Mouse (Mus musculus): ENCODE measurements around the gene Soat2. TPM values are rescaled to one million over a fixed set of nuclear protein-coding genes. Genes with fewer than 3 reads are reported as not detected.

Gene Soat2
- polyA plus RNA-seq, 1 experiment: not detected

DNA sequence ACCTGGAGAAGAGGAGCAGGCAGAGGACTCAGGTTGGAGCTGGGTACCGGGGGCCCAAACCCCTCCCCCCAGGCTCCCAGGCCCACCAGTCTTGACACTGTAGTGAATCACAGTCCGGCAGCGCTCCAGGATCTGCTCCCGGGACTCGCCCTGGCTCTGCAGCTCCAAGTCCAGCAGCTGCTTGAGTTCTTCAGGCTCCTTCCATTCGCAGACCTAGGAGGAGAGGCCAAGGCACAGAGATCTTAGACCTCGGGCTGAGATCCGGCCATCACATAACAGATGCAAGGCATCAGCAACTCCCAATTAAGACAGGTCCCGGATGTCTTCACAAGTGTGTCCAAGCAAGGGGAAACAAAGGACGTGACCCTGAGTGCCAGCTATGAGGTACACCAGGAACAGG lies 37.8 kb downstream of the Soat2 start:
- TF ChIP-seq POLR2A (IDR thresholded peaks at IDR 0.05; ENCODE audit: borderline replicate concordance, insufficient read depth, low read length) (no peak), CTCF (IDR thresholded peaks at IDR 0.05; ENCODE audit: borderline replicate concordance, insufficient read depth, low read depth, low read length) (no peak)
- DNase-seq: no peak
- no peaks in the 10 kb centered on the region for H3K27me3 ChIP-seq (ENCODE audit: control insufficient read depth, insufficient read depth, low read length)
- no peaks in the 10 kb centered on the region for H3K4me1 ChIP-seq (ENCODE audit: control insufficient read depth, insufficient read depth, low read length)
- no peak overlapping the region for H3K27ac ChIP-seq (ENCODE audit: insufficient read depth, low read length)
- WGBS: 88% methylated on average over 10 of the region's 10 CpGs
- no peak overlapping the region for H3K4me3 ChIP-seq (replicated peaks; ENCODE audit: insufficient read depth, low read depth, low read length)

DNA sequence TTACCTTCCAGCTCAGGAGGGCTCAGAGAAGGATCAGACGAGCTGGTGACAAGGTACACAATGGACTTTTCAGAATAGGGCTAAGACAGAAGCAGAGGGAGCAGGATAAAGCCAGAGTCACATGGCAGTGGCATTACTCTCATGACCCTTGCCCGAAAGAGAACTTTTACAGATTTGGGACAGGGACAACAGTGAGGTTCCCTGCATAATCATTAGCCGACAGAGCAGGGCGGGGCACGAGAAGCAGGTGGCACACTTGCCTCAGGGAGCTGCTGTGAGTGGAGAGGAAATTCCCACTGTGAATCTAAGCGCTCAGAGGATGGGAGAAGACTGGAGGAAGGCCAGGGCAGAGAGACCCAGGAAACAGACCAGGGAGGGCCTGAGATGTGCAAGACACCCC lies 38.6 kb downstream of the Soat2 start:
- TF ChIP-seq CTCF (IDR thresholded peaks at IDR 0.05; ENCODE audit: borderline replicate concordance, insufficient read depth, low read depth, low read length) (no peak), POLR2A (IDR thresholded peaks at IDR 0.05; ENCODE audit: borderline replicate concordance, insufficient read depth, low read length) (no peak)
- Histone ChIP-seq H3K4me1 (ENCODE audit: control insufficient read depth, insufficient read depth, low read length) (no peaks in the 10 kb centered on the region), H3K4me3 (replicated peaks; ENCODE audit: insufficient read depth, low read depth, low read length) (no peak overlapping the region), H3K27ac (ENCODE audit: insufficient read depth, low read length) (no peak overlapping the region), H3K27me3 (ENCODE audit: control insufficient read depth, insufficient read depth, low read length) (no peaks in the 10 kb centered on the region)
- DNase-seq: no peak
- WGBS: 57% methylated on average over 6 of the region's 6 CpGs

DNA sequence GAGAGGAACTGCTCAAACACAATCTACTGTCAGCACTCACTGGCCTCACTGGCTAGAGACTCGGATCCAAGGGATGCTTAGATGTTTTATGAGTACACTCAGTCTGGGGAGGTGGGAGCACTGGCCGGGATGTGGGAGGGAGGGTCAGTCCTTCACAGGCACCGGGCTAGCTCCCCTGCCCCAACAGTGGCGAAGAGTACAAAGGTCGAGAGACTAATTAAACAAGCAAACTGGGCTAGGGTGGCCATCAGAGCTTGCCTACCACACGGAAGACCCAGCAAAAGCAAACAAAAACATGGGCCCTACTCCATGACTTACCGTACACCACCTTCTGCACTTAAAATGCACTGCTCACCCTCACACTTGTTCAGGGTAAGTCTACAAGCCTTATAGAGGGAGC lies 41.4 kb downstream of the Soat2 start:
- Histone ChIP-seq H3K27me3 (ENCODE audit: control insufficient read depth, insufficient read depth, low read length) (no peaks in the 10 kb centered on the region), H3K4me3 (replicated peaks; ENCODE audit: insufficient read depth, low read depth, low read length) (no peak overlapping the region), H3K4me1 (ENCODE audit: control insufficient read depth, insufficient read depth, low read length) (no peaks in the 10 kb centered on the region), H3K27ac (ENCODE audit: insufficient read depth, low read length) (no peak overlapping the region)
- DNase-seq: no peak
- WGBS: 87% methylated on average over 7 of the region's 7 CpGs
- TF ChIP-seq CTCF (IDR thresholded peaks at IDR 0.05; ENCODE audit: borderline replicate concordance, insufficient read depth, low read depth, low read length): no peak
- TF ChIP-seq POLR2A (IDR thresholded peaks at IDR 0.05; ENCODE audit: borderline replicate concordance, insufficient read depth, low read length): no peak

DNA sequence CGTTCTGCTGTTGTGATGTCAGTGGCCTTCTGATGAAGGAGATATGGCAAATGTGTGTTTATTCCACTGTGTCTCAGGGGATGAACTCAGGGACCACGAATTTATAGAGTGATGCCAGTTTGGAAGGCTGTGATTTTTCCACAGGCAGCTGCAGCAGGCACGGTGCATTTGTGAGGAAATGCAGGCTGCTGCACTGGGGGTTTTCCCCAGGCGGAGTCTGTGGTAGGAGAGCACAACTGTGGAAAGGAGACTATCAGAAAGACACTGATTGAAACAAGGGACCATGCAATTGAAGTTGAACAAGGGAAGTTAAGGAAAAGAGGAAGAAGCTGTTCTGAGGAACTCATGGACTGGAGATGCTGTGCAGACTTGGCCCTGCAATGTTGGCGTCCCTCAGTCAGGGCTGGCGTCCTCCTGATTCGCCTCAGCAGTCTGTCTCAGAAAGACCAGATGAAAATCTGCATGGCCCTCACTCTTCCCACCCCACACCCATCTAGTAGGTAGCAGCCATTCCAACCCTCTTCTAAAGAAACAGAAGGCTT lies 42.0 kb downstream of the Soat2 start:
- DNase-seq: no peak
- Histone ChIP-seq H3K27me3 (ENCODE audit: control insufficient read depth, insufficient read depth, low read length) (no peaks in the 10 kb centered on the region), H3K4me1 (ENCODE audit: control insufficient read depth, insufficient read depth, low read length) (no peaks in the 10 kb centered on the region), H3K4me3 (replicated peaks; ENCODE audit: insufficient read depth, low read depth, low read length) (no peak overlapping the region), H3K27ac (ENCODE audit: insufficient read depth, low read length) (no peak overlapping the region)
- WGBS: 67% methylated on average over 7 of the region's 7 CpGs
- TF ChIP-seq POLR2A (IDR thresholded peaks at IDR 0.05; ENCODE audit: borderline replicate concordance, insufficient read depth, low read length): no peak
- no peak for TF ChIP-seq CTCF (IDR thresholded peaks at IDR 0.05; ENCODE audit: borderline replicate concordance, insufficient read depth, low read depth, low read length)

DNA sequence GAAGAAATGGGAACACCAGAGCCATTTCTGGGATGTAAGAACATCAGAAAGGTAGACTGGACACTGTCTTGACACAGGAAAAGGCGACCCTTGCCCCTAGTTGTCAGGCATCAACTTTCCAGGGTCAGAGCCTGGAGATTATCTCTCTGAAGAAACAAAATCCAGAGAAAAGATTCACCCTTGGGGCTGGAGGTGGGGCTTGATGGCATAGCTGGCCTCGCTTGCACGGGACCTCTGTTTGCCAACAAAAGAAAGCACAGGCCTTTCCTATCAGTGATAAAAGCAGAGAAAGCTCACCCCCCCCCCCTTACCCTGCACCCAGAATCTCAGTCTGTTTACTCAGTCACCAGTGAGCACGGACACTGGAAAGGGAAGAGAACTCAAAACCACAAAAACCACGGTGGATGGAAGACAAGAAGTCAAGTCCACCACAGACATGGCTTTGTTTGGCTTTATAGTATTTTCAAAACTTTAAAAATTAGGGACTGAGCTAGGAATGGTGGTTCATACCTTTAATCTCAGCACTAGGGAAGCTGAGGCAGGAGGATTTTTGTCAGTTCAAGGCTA lies 42.6 kb downstream of the Soat2 start:
- no peak for DNase-seq
- no peak overlapping the region for H3K27ac ChIP-seq (ENCODE audit: insufficient read depth, low read length)
- no peaks in the 10 kb centered on the region for H3K4me1 ChIP-seq (ENCODE audit: control insufficient read depth, insufficient read depth, low read length)
- WGBS: 84% methylated on average over 5 of the region's 5 CpGs
- no peaks in the 10 kb centered on the region for H3K27me3 ChIP-seq (ENCODE audit: control insufficient read depth, insufficient read depth, low read length)
- no peak overlapping the region for H3K4me3 ChIP-seq (replicated peaks; ENCODE audit: insufficient read depth, low read depth, low read length)
- no peak for TF ChIP-seq CTCF (IDR thresholded peaks at IDR 0.05; ENCODE audit: borderline replicate concordance, insufficient read depth, low read depth, low read length)
- no peak for TF ChIP-seq POLR2A (IDR thresholded peaks at IDR 0.05; ENCODE audit: borderline replicate concordance, insufficient read depth, low read length)

DNA sequence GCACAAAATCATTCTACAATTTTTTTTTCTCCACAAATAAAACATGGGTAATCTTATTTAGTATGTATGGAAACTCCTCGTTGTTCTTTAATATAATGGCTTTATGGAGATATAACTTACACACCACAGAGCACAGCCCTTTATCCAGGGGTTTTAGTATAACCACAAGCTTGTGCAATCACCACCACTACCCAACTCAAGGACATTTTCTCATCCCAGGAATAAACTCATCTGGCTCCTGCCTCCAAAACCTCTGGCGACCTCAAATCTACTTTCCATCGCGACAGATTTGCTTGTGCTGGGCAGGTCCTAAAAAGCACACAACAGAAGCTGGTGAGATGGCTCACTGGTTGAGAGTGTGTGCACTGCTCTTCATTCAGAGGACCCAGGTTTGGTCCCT lies 43.3 kb downstream of the Soat2 start:
- Histone ChIP-seq H3K4me1 (ENCODE audit: control insufficient read depth, insufficient read depth, low read length) (no peaks in the 10 kb centered on the region), H3K4me3 (replicated peaks; ENCODE audit: insufficient read depth, low read depth, low read length) (no peak overlapping the region), H3K27ac (ENCODE audit: insufficient read depth, low read length) (no peak overlapping the region), H3K27me3 (ENCODE audit: control insufficient read depth, insufficient read depth, low read length) (no peaks in the 10 kb centered on the region)
- 91% methylated on average over 4 of the region's 4 CpGs for WGBS
- no peak for DNase-seq
- TF ChIP-seq CTCF (IDR thresholded peaks at IDR 0.05; ENCODE audit: borderline replicate concordance, insufficient read depth, low read depth, low read length) (no peak), POLR2A (IDR thresholded peaks at IDR 0.05; ENCODE audit: borderline replicate concordance, insufficient read depth, low read length) (no peak)

DNA sequence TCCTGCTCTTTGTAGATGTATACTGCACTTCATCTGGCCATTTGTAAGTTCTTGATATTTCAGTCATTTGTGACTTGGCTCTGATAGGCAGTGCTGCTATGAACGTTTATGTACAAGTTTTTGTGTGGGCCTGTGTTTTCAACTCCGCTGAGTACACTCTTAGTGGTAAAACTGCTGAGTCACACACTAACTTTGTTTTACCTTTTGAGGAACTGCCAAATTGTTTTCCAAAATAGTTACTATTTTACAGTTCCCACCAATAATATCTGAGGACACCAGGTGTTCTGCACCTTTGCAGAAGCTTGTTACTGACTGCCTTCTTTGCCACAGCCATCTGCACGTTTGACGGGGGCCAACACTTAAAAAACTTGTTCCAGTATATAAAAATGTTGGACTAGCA lies 44.1 kb downstream of the Soat2 start:
- no peak for DNase-seq
- H3K27me3 ChIP-seq (ENCODE audit: control insufficient read depth, insufficient read depth, low read length): no peaks in the 10 kb centered on the region
- H3K4me3 ChIP-seq (replicated peaks; ENCODE audit: insufficient read depth, low read depth, low read length): no peak overlapping the region
- no peaks in the 10 kb centered on the region for H3K4me1 ChIP-seq (ENCODE audit: control insufficient read depth, insufficient read depth, low read length)
- no peak for TF ChIP-seq POLR2A (IDR thresholded peaks at IDR 0.05; ENCODE audit: borderline replicate concordance, insufficient read depth, low read length)
- TF ChIP-seq CTCF (IDR thresholded peaks at IDR 0.05; ENCODE audit: borderline replicate concordance, insufficient read depth, low read depth, low read length): no peak
- H3K27ac ChIP-seq (ENCODE audit: insufficient read depth, low read length): no peak overlapping the region
- WGBS: 79% methylated on average over 4 of the region's 4 CpGs

DNA sequence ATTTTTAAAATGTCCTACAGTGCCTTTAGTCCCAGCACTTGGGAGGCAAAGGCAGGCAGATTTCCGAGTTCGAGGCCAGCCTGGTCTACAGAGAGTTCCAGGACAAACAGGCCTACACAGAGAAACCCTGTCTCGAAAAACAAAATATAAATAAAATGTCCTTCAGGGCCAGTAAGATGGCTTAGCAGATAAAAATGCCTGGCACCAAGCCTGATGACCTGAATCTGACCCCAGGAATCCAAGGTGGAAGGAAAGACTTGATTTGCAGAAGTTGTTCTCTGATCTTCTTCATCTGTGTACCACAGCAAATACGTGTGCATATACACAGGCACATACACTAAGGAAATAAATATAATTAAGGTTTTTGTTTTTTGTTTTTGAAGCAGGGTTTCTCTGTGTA lies 45.0 kb downstream of the Soat2 start:
- no peaks in the 10 kb centered on the region for H3K27me3 ChIP-seq (ENCODE audit: control insufficient read depth, insufficient read depth, low read length)
- no peak for TF ChIP-seq POLR2A (IDR thresholded peaks at IDR 0.05; ENCODE audit: borderline replicate concordance, insufficient read depth, low read length)
- TF ChIP-seq CTCF (IDR thresholded peaks at IDR 0.05; ENCODE audit: borderline replicate concordance, insufficient read depth, low read depth, low read length): no peak
- no peak overlapping the region for H3K27ac ChIP-seq (ENCODE audit: insufficient read depth, low read length)
- H3K4me1 ChIP-seq (ENCODE audit: control insufficient read depth, insufficient read depth, low read length): no peaks in the 10 kb centered on the region
- no peak overlapping the region for H3K4me3 ChIP-seq (replicated peaks; ENCODE audit: insufficient read depth, low read depth, low read length)
- 85% methylated on average over 4 of the region's 4 CpGs for WGBS
- DNase-seq: no peak

All from cerebellum, adult 2 months (tissue).